Mouse (Mus musculus) CD8-positive naive resting alpha-beta T cell, adult 2 months (primary cell): ENCODE data around the gene Gm14296.
"Not testable (repeated sequence)": the region's sequence is repeated elsewhere in the genome, so short reads cannot be mapped to it uniquely, and the experiment has no call there.

Experiments
- DNase-seq, 2 experiments: peaks; one replicate each; pipeline ENCODE4 v3.0.0; 2022; ENCODE audit warnings: low read depth in 2 of 2, low spot score in 2 of 2

The Gm14296 gene

DNA sequence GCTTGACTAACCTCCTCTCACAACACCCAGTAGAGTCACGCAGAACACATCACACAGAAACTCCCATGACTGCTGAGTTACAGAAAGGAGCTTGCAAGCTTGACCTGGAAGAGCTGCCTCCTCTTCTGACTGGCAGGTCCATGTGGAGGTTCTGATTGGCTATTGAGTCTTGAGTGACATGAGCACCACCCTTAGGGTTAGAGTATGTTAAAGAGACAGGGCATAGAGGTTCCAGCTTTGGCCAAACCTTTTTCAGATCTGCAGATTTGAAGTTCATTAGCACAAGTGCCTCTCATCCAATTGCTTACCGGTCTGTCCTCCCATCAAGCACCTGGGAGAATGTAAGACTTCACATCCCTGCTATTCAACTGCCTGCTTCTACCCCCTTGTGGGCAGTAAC is at the start of gene Gm14296:
TSS of gene Gm14296 (minus strand) at position 101 of the 400 bp plus-strand sequence.
- not testable (repeated sequence) for DNase-seq

DNA sequence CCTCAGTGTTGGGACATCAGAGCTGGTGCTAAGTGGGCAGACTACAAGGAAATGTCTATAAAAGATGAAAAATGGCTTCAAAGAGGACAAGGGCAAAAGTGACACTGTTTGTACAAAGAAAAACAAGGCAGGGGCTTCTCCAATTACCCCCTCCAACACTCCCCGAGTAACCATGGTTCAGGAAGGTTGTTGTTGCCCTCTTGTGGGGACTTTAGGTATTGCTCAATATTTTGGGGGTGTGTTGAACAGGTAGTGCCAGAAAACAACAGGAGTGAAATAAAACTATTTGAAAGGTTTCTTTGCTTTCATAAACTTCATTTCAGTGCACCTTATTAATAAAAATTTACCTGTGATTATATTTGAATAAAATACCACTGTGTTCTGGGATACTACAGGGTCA is 22.1 kb downstream of the Gm14296 start:
- not testable (repeated sequence) for DNase-seq
